In genomic region chr1:36067611-36068010, GRCm38 (mm10) we compare ENCODE assay signal across 8 mouse cellular contexts. TPM values are rescaled to one million over a fixed set of nuclear protein-coding genes. Genes with fewer than 3 reads are reported as not detected.
DNase-seq lines count a peak whose midpoint lies in the region; ATAC-seq and TF ChIP-seq lines count a peak whose summit lies in the region.

No protein-coding gene starts in this region.

- no peak for DNase-seq in heart, postnatal 0 days (ENCODE audit: low spot score)
- DNase-seq in heart, postnatal 4 days = no peak
- DNase-seq in MEL (ENCODE audit: low read depth, low spot score) = no peak
- no peak for DNase-seq in hindbrain, embryonic 11.5 days (ENCODE audit: low spot score)
- DNase-seq in midbrain, embryonic 11.5 days (ENCODE audit: low spot score, missing footprints) = no peak
- DNase-seq in urinary bladder, postnatal 36 days (ENCODE audit: low spot score in 2 of 2) = no peak
- DNase-seq in adrenal gland, postnatal 4 days (ENCODE audit: low spot score in 2 of 2) = no peak
- no peak for DNase-seq in urinary bladder, postnatal 25 days (ENCODE audit: low spot score)

- H3K27ac ChIP-seq in heart, postnatal 0 days (ENCODE audit: low read depth) = peak overlapping the region; percentile 33; the same call in 1 of the 2 replicates
- peak overlapping the region; percentile 10; the same call in 1 of the 2 replicates for H3K27ac ChIP-seq in MEL (ENCODE audit: control insufficient read depth, low read depth, low read length)
- H3K27ac ChIP-seq in hindbrain, embryonic 11.5 days (ENCODE audit: low read depth, low read length) = no peak overlapping the region
- H3K27ac ChIP-seq in midbrain, embryonic 11.5 days (ENCODE audit: low read depth, low read length) = no peak overlapping the region

- peak overlapping the region; percentile 88 for H3K4me3 ChIP-seq in heart, postnatal 0 days (ENCODE audit: low read depth, low read length)
- peak overlapping the region; percentile 55 to 79 for H3K4me3 ChIP-seq in MEL (ENCODE audit: control insufficient read depth in 1 of 2, insufficient read depth in 1 of 2, low read depth in 2 of 2, low read length in 2 of 2)
- peak overlapping the region; percentile 85 for H3K4me3 ChIP-seq in hindbrain, embryonic 11.5 days (ENCODE audit: low read depth, low read length)
- H3K4me3 ChIP-seq in midbrain, embryonic 11.5 days (ENCODE audit: low read depth, low read length) = peak overlapping the region; percentile 88

- H3K36me3 ChIP-seq in heart, postnatal 0 days (replicated peaks; ENCODE audit: control insufficient read depth, insufficient read depth, low read length) = no peaks in the 10 kb centered on the region
- peaks cover 0 to 22% of the 10 kb centered on the region in 2 experiments; a peak in 2 of 4 replicates for H3K36me3 ChIP-seq in MEL (ENCODE audit: control insufficient read depth in 1 of 2, insufficient read depth in 2 of 2, low read length in 2 of 2)
- no peaks in the 10 kb centered on the region for H3K36me3 ChIP-seq in hindbrain, embryonic 11.5 days (ENCODE audit: control insufficient read depth, insufficient read depth, low read length)
- no peaks in the 10 kb centered on the region for H3K36me3 ChIP-seq in midbrain, embryonic 11.5 days (ENCODE audit: control insufficient read depth, insufficient read depth, low read length)

- H3K4me1 ChIP-seq in heart, postnatal 0 days (ENCODE audit: control insufficient read depth, insufficient read depth) = peaks cover 44% of the 10 kb centered on the region
- peaks cover 9 to 40% of the 10 kb centered on the region in 2 experiments for H3K4me1 ChIP-seq in MEL (ENCODE audit: control insufficient read depth in 1 of 2, insufficient read depth in 2 of 2, low read length in 2 of 2)
- peaks cover 24% of the 10 kb centered on the region for H3K4me1 ChIP-seq in hindbrain, embryonic 11.5 days (replicated peaks; ENCODE audit: control insufficient read depth, insufficient read depth, low read length)
- peaks cover 49% of the 10 kb centered on the region for H3K4me1 ChIP-seq in midbrain, embryonic 11.5 days (ENCODE audit: control insufficient read depth, insufficient read depth, low read length)

- no peak for TF ChIP-seq POLR2A in MEL (IDR thresholded peaks at IDR 0.05; ENCODE audit: control insufficient read depth in 1 of 2, insufficient read depth in 1 of 2, low read depth in 1 of 2, low read length in 2 of 2, poor library complexity in 1 of 2)

- H3K27me3 ChIP-seq in heart, postnatal 0 days (ENCODE audit: control insufficient read depth, insufficient read depth, low read length) = no peaks in the 10 kb centered on the region
- no peaks in the 10 kb centered on the region for H3K27me3 ChIP-seq in MEL (ENCODE audit: control insufficient read depth in 1 of 2, insufficient read depth in 2 of 2, low read length in 2 of 2)
- H3K27me3 ChIP-seq in hindbrain, embryonic 11.5 days (ENCODE audit: control insufficient read depth, insufficient read depth, low read length) = no peaks in the 10 kb centered on the region
- H3K27me3 ChIP-seq in midbrain, embryonic 11.5 days (ENCODE audit: control insufficient read depth, insufficient read depth, low read length) = no peaks in the 10 kb centered on the region

- peak overlapping the region; percentile 98 for H3K4me2 ChIP-seq in heart, postnatal 0 days (ENCODE audit: low read depth, low read length)
- peak overlapping the region; percentile 97 for H3K4me2 ChIP-seq in hindbrain, embryonic 11.5 days (replicated peaks; ENCODE audit: low read depth, low read length)
- peak overlapping the region; percentile 55 for H3K4me2 ChIP-seq in midbrain, embryonic 11.5 days

- no peak for TF ChIP-seq RAD21 in MEL (IDR thresholded peaks at IDR 0.05; ENCODE audit: low read depth, low read length)

- TF ChIP-seq EP300 in heart, postnatal 0 days (IDR thresholded peaks at IDR 0.05; ENCODE audit: low read depth) = no peak
- TF ChIP-seq EP300 in MEL (IDR thresholded peaks at IDR 0.05; ENCODE audit: low read depth in 1 of 2, low read length in 2 of 2) = no peak

- H3K9ac ChIP-seq in heart, postnatal 0 days (replicated peaks; ENCODE audit: low read depth, low read length) = 0 out of 2 replicates have a peak overlapping the region, but pooled peaks have one; percentile 84
- peak overlapping the region; percentile 69 for H3K9ac ChIP-seq in MEL (ENCODE audit: control insufficient read depth, low read depth, low read length, poor library complexity, severe bottlenecking)
- H3K9ac ChIP-seq in hindbrain, embryonic 11.5 days (ENCODE audit: low read depth, low read length) = 0 out of 2 replicates have a peak overlapping the region, but pooled peaks have one; percentile 5
- peak overlapping the region; percentile 44; the same call in 1 of the 2 replicates for H3K9ac ChIP-seq in midbrain, embryonic 11.5 days (ENCODE audit: low read length)

- no peak for ATAC-seq in heart, postnatal 0 days (ENCODE audit: insufficient read depth, low read depth)
- ATAC-seq in hindbrain, embryonic 11.5 days (ENCODE audit: low FRiP score) = no peak; the same call in 1 of the 2 replicates
- ATAC-seq in midbrain, embryonic 11.5 days (ENCODE audit: low FRiP score) = no peak

- no peak for TF ChIP-seq CTCF in heart, postnatal 0 days (IDR thresholded peaks at IDR 0.05; ENCODE audit: low read depth)
- TF ChIP-seq CTCF in MEL (IDR thresholded peaks at IDR 0.05 in 2 of 3, conservative IDR thresholded peaks at IDR 0.05 in 1 of 3; ENCODE audit: control insufficient read depth in 1 of 3, insufficient read depth in 1 of 3, low read depth in 2 of 3, low read length in 3 of 3, poor library complexity in 1 of 3, severe bottlenecking in 1 of 3) = no peak

- H3K9me3 ChIP-seq in heart, postnatal 0 days (replicated peaks; ENCODE audit: control insufficient read depth, low read length) = no peaks in the 10 kb centered on the region
- no peaks in the 10 kb centered on the region for H3K9me3 ChIP-seq in MEL (replicated peaks; ENCODE audit: insufficient read depth, low read length)
- no peaks in the 10 kb centered on the region for H3K9me3 ChIP-seq in hindbrain, embryonic 11.5 days (ENCODE audit: control insufficient read depth, low read length)
- no peaks in the 10 kb centered on the region for H3K9me3 ChIP-seq in midbrain, embryonic 11.5 days (ENCODE audit: control insufficient read depth, low read length)

- WGBS in heart, postnatal 0 days = 29% methylated on average over 12 of the region's 12 CpGs
- WGBS in hindbrain, embryonic 11.5 days = 19% methylated on average over 12 of the region's 12 CpGs
- 18% methylated on average over 12 of the region's 12 CpGs for WGBS in midbrain, embryonic 11.5 days

- H3K79me2 ChIP-seq in MEL (ENCODE audit: control insufficient read depth, insufficient read depth, low read length, poor library complexity) = peaks cover 44% of the 10 kb centered on the region

TF ChIP-seq in MEL, 35 proteins besides CTCF, POLR2A, EP300 and RAD21:
- TF ChIP-seq TBP (IDR thresholded peaks at IDR 0.05; ENCODE audit: low read depth, low read length) (peak; percentile 35; the same call in 1 of the 2 replicates), JUND (IDR thresholded peaks at IDR 0.05; ENCODE audit: low read depth, low read length) (no peak)

RNA-seq across cellular contexts. Expression of gene Hs6st1, which starts 0.6 kb away (rescaled TPM):
- 31.5 and 39.8 TPM in 2 replicates for total RNA-seq in heart, postnatal 0 days (2014; rRNA removed; ENCODE audit: low replicate concordance)
- polyA plus RNA-seq in heart, postnatal 0 days (2015; fragmentation: Nextera tagmentation; extraction: Ambion mirVana) = 2.7 and 3.2 TPM in 2 replicates
- total RNA-seq in heart, postnatal 4 days (2021) = 10 to 100 TPM; 30.0 to 33.3 TPM
- 30.3 and 33.0 TPM in 2 replicates for total RNA-seq in MEL (2012; rRNA removed)
- polyA plus RNA-seq in MEL (2012; ENCODE audit: insufficient read depth in 1 of 2, insufficient read length in 2 of 2, low read depth in 1 of 2, low replicate concordance in 2 of 2, missing spikeins in 1 of 2) = 10 to 100 TPM; 45.7 to 52.0 TPM
- polyA plus RNA-seq in hindbrain, embryonic 11.5 days (2014; fragmentation: Nextera tagmentation; extraction: Ambion mirVana) = 10.7 and 14.9 TPM in 2 replicates
- 16.7 and 20.3 TPM in 2 replicates for polyA plus RNA-seq in midbrain, embryonic 11.5 days (2014; fragmentation: Nextera tagmentation; extraction: Ambion mirVana)
- 10 to 100 TPM; 79.2 to 89.3 TPM for total RNA-seq in adrenal gland, postnatal 4 days (2021)

Comparison
In these comparisons a context has a peak if more than half of its experiments do, and no peak if none do; other contexts are left out.
1. H3K27ac ChIP-seq: peak in heart, postnatal 0 days (single experiment) and MEL (single experiment); none in hindbrain, embryonic 11.5 days (single experiment) and midbrain, embryonic 11.5 days (single experiment).
2. H3K9ac ChIP-seq: peak in every context shown above with its lines; median percentile 84 in heart, postnatal 0 days; 69 in MEL; 44 in midbrain, embryonic 11.5 days; 5 in hindbrain, embryonic 11.5 days.
3. Peak in every context shown above with its lines, with median percentiles within 50 percentile points of each other: H3K4me2 ChIP-seq and H3K4me3 ChIP-seq.